Mouse (Mus musculus) forebrain, embryonic 11.5 days (tissue): ENCODE data around the gene Cenpx. TPM values are rescaled to one million over a fixed set of nuclear protein-coding genes. Genes with fewer than 3 reads are reported as not detected.

Source experiments
- ATAC-seq: fragments of 200-750 bp; cut with Nextera tagmentation; replicated peaks from 2 replicates; pipeline ENCODE4 v1.8.0; 2017; ENCODE audit warnings: moderate TSS enrichment; ENCODE audit not compliant: low FRiP score
- DNase-seq: peaks from one replicate; pipeline ENCODE4 v3.0.0-alpha.2; 2017; ENCODE audit warnings: low spot score
- H3K27ac ChIP-seq: fragments of 300-500 bp; sonication (generic); 2 replicates; pipeline ENCODE4 v1.5.1; 2014; ENCODE audit warnings: low read depth, low read length
- H3K27me3 ChIP-seq: fragments of 300-500 bp; sonication (generic); 2 replicates; pipeline ENCODE4 v1.6.1; 2014; ENCODE audit warnings: mild to moderate bottlenecking, low read length, mixed read lengths; ENCODE audit not compliant: control insufficient read depth, insufficient read depth
- H3K36me3 ChIP-seq: fragments of 300-500 bp; sonication (generic); 2 replicates; pipeline ENCODE4 v1.6.1; 2014; ENCODE audit warnings: mild to moderate bottlenecking, low read length, moderate library complexity, mixed read lengths; ENCODE audit not compliant: control insufficient read depth, insufficient read depth
- H3K4me1 ChIP-seq: fragments of 300-500 bp; sonication (generic); replicated peaks from 2 replicates; pipeline ENCODE4 v1.6.1; 2014; ENCODE audit warnings: low read length, mixed read lengths; ENCODE audit not compliant: control insufficient read depth, insufficient read depth
- H3K4me2 ChIP-seq: fragments of 300-500 bp; sonication (generic); 2 replicates; pipeline ENCODE4 v1.6.1; 2014; ENCODE audit warnings: low read depth, mild to moderate bottlenecking, low read length, moderate library complexity, mixed read lengths; ENCODE audit not compliant: severe bottlenecking
- H3K4me3 ChIP-seq: fragments of 300-500 bp; sonication (generic); 2 replicates; pipeline ENCODE4 v1.5.1; 2014; ENCODE audit warnings: low read depth, low read length
- H3K9ac ChIP-seq: fragments of 300-500 bp; sonication (generic); 2 replicates; pipeline ENCODE4 v1.6.1; 2014; ENCODE audit warnings: low read length
- H3K9me3 ChIP-seq: fragments of 300-500 bp; sonication (generic); 2 replicates; pipeline ENCODE4 v1.6.1; 2016; ENCODE audit warnings: low read length, mixed read lengths; ENCODE audit not compliant: control insufficient read depth
- WGBS: fragments of 180-500 bp; shearing (Covaris S2); extraction: QIAGEN DNeasy Blood & Tissue Kit; methylation state at CpG from one replicate; pipeline ENCODE4 v1.1.7; 2014; 5-methylcytosine and 5-hydroxymethylcytosine counted together
- polyA plus RNA-seq: library from polyadenylated mRNA; unstranded; fragments of >200 nt; fragmentation: Nextera tagmentation; extraction: Ambion mirVana; gene quantifications from 2 replicates; pipeline ENCODE4 v1.2.1, GENCODE M21; 2014

The Cenpx gene
- polyA plus RNA-seq, 1 experiment from 2014 or later, result 121 TPM

DNA sequence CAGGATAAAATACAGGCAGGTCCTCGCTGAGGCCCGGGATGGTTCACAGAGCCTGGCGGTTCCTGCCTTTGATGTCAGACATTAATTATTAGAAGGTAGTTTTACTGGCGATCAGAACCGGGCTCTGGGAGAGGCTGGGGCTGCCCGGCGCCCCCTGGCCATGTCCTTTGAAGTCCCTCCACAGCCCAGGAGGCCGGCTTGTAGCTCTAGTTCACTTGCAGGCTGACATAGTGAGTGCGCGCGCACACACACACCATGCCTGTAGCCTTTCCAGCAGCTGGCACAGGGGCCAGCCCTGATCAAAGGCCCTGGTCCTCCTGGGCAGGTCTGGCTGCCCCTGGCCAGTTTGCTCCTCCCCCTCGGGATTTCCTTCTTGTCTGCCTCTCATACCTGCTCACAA, 17.9 kb downstream of the Cenpx start:
- no peaks in the 10 kb centered on the region for H3K9me3 ChIP-seq
- no peaks in the 10 kb centered on the region for H3K27me3 ChIP-seq
- DNase-seq (peak; percentile 72), ATAC-seq (peak; percentile 64)
- no peaks in the 10 kb centered on the region; the same call in 1 of the 2 replicates for H3K36me3 ChIP-seq
- peak overlapping the region; percentile 26 for H3K27ac ChIP-seq
- peaks cover 5% of the 10 kb centered on the region; the same call in 1 of the 2 replicates for H3K4me1 ChIP-seq
- no peak overlapping the region; the same call in 1 of the 2 replicates for H3K9ac ChIP-seq
- H3K4me2 ChIP-seq, result no peak overlapping the region
- no peak overlapping the region for H3K4me3 ChIP-seq
- 72% methylated on average over 12 of the region's 12 CpGs for WGBS

DNA sequence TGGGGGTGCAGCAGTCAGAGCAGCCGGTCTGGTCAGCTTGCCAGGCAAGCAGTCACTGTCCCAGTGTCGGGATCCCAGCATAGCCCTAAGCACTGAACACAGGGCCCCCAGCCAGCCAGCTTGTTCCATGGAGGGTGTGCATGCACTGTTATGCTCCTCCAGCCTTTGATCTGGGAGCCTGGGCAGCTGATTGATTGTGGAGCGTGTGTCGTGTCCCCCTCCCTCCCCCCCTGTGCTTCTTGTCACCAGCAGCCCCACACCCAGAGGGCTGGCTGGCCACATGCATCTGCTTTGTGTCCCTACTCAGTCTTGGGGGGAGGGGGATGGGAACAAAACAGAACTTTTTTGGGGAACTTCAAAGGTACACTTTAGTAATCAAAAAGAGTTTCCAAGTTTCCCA, 18.4 kb downstream of the Cenpx start:
- peak overlapping the region; percentile 26; the same call in 1 of the 2 replicates for H3K27ac ChIP-seq
- H3K9ac ChIP-seq, result peak overlapping the region; percentile 8; the same call in 1 of the 2 replicates
- no peak overlapping the region for H3K4me3 ChIP-seq
- peak; percentile 60 for ATAC-seq
- H3K4me1 ChIP-seq, result peaks cover 5% of the 10 kb centered on the region; the same call in 1 of the 2 replicates
- H3K4me2 ChIP-seq, result 0 out of 2 replicates have a peak overlapping the region, but pooled peaks have one; percentile 15
- 38% methylated on average over 4 of the region's 4 CpGs for WGBS
- no peaks in the 10 kb centered on the region; the same call in 1 of the 2 replicates for H3K36me3 ChIP-seq
- H3K9me3 ChIP-seq, result no peaks in the 10 kb centered on the region
- no peaks in the 10 kb centered on the region for H3K27me3 ChIP-seq
- DNase-seq, result peak; percentile 66

DNA sequence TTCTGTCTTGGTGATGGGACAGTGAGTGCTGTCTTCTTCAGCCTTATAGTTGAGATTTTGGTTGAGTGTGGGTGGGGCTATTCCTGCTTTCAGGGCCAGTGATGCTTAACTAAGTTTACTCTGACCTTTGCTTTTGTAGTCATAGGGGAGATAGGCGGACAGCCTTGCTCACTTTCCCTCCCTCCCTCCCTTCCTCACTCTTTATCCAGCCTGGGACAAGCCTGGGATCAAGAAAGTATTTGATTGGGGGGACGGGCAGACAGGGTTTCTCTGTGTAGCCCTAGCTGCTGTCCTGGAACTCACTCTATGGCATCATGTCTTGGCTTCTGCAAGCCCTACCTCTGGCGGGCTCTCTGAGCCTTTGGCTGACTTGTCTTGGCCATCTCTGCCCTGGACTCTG, 20.1 kb downstream of the Cenpx start:
- WGBS, result 63% methylated on average over 3 of the region's 3 CpGs
- no peak overlapping the region for H3K4me2 ChIP-seq

DNA sequence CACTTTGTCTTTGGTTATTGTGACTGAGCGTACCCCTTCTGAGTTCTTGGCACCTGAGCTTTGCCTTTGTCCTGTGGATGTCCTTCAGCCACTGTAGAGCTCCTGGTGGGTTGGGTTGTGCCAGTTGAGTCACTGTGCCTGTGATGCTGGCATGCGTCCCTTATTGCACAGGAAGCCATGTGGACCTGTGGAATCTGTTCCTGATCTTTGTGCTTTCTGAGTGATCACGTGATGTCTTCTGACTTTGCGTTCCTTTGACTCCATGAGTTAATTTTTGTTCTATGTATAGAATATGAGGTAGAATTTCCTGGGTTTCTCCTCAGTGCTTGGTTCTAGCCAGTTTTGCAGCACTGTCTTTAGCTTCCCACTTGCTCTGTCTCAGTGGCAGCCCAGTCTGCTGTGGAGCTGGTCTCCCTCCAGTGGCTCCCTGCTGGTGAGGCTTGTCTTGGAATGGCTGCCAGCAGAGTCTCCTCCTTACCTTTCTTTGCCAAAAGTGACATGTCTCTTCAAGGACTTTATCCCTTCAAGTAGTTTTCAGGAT, 21.0 kb downstream of the Cenpx start:
- Histone ChIP-seq H3K27ac (no peak overlapping the region), H3K27me3 (no peaks in the 10 kb centered on the region), H3K9ac (no peak overlapping the region), H3K9me3 (no peaks in the 10 kb centered on the region), H3K4me2 (no peak overlapping the region), H3K4me1 (peaks cover 5% of the 10 kb centered on the region; the same call in 1 of the 2 replicates), H3K36me3 (no peaks in the 10 kb centered on the region; the same call in 1 of the 2 replicates), H3K4me3 (no peak overlapping the region)
- no peak for ATAC-seq
- 91% methylated on average over 4 of the region's 4 CpGs for WGBS
- no peak for DNase-seq

More for the DNA sequence above, 20.1 kb downstream of the Cenpx start:
- Histone ChIP-seq H3K36me3 (no peaks in the 10 kb centered on the region; the same call in 1 of the 2 replicates), H3K27me3 (no peaks in the 10 kb centered on the region), H3K9me3 (no peaks in the 10 kb centered on the region), H3K9ac (no peak overlapping the region), H3K4me3 (no peak overlapping the region), H3K4me1 (peaks cover 5% of the 10 kb centered on the region; the same call in 1 of the 2 replicates), H3K27ac (no peak overlapping the region)
- DNase-seq, result no peak
- no peak for ATAC-seq

DNA sequence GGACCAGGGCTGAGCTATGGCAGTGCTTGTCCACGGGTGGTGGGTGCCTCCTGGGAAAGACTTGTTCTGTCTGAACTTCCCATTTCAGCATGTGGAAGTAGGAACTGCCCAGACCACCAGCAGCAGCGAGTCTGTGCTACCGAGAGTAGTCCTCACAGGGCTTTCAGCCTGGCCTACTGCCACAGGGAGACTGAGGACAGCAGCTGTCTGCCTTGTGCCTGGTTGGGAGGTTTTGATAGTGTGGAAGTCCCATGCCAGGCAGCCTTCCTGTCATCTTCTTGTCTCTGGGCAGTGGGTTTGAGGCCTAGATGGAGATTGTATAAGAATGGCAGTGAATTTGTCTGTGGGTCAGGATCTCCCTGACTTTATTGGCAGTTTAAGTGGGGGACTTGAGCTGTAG, 24.2 kb downstream of the Cenpx start:
- Histone ChIP-seq H3K9me3 (no peaks in the 10 kb centered on the region), H3K4me3 (no peak overlapping the region), H3K4me2 (no peak overlapping the region), H3K27ac (no peak overlapping the region), H3K9ac (no peak overlapping the region), H3K36me3 (no peaks in the 10 kb centered on the region; the same call in 1 of the 2 replicates), H3K27me3 (no peaks in the 10 kb centered on the region), H3K4me1 (0 out of 2 replicates have a peak, but pooled peaks cover 2% of the 10 kb centered on the region)
- 85% methylated on average over 3 of the region's 3 CpGs for WGBS
- no peak for DNase-seq
- no peak for ATAC-seq

DNA sequence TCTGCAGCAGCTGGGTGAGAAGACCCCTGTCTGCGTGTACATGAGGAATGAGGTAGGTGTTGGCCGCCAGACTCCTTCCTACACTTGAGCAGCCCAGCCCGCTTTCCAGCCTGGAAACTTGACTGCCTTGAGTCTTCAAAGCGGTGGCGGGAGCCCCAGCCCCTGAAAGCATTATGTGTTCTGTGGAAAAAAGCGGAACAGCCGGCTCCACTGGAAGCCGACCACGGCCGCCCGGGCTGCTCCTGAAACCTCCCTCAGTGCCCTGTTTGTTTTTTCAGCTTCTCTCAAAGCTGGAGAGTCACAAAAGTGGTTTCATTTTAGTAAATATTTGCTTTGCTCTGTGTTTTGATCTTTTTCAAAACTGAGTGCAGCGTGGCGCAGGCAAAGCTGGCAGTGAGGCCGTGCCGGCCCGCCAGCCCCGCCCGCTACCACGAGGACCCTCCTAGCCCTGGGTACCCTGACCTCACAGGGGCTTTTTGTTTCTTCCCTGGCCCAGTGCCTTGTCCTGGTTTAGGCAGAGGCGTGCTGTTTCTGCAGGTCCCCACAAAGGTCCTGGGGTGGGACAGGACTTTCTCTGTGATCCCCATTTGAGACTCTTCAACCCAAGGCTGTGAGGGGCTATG, 26.8 kb downstream of the Cenpx start:
- H3K4me1 ChIP-seq, result 0 out of 2 replicates have a peak, but pooled peaks cover 2% of the 10 kb centered on the region
- H3K27me3 ChIP-seq, result no peaks in the 10 kb centered on the region
- ATAC-seq (no peak), DNase-seq (no peak)
- H3K36me3 ChIP-seq, result no peaks in the 10 kb centered on the region; the same call in 1 of the 2 replicates
- H3K9me3 ChIP-seq, result no peaks in the 10 kb centered on the region
- 87% methylated on average over 20 of the region's 20 CpGs for WGBS
- H3K9ac ChIP-seq, result no peak overlapping the region
- no peak overlapping the region for H3K4me2 ChIP-seq
- H3K27ac ChIP-seq, result no peak overlapping the region
- no peak overlapping the region for H3K4me3 ChIP-seq

DNA sequence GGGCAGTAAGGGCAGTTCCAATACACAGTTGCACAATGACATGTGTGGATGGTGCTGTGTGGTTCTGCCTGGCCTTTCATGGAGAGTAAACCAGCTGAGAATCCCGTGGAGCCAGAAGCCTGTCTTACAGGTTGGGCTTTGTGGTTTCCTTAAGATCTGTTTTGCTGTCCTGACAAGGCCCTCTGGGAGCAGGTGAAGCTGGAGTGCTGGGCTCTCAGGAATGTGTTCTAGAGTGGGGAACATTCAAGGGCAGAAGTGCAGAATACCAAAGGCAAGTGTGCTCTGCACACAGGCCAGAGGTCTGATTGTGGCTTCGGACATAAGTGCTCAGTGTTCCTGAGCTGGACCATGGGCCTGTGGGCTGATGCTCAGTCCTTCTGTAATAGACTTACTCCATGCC, 28.9 kb downstream of the Cenpx start:
- WGBS, result 89% methylated on average over 2 of the region's 2 CpGs
- Histone ChIP-seq H3K4me1 (0 out of 2 replicates have a peak, but pooled peaks cover 2% of the 10 kb centered on the region), H3K27ac (no peak overlapping the region), H3K4me2 (no peak overlapping the region), H3K36me3 (peaks cover 3% of the 10 kb centered on the region; the same call in 1 of the 2 replicates), H3K9ac (no peak overlapping the region), H3K27me3 (no peaks in the 10 kb centered on the region), H3K4me3 (no peak overlapping the region), H3K9me3 (no peaks in the 10 kb centered on the region)
- DNase-seq, result no peak
- ATAC-seq, result no peak

DNA sequence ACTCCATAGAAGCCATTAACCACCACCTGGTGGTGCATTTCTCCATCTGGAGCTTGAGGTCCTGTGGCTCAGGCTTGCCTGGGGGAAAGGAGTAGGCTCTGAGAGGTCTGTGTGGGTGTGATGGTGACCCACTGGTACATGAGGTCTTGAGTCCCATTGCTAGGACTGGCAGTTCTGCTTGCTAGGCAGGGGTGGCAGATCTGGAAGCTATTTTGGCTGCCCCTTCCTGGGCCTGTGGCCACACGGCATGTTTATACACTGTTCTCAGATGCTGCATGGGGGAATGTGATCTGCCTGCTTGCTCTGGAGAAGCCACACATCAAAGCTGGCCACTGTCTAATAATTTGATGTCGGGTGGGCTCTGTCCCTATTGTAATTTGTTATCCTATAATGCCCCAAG, 29.5 kb downstream of the Cenpx start:
- Histone ChIP-seq H3K9ac (no peak overlapping the region), H3K27ac (no peak overlapping the region), H3K36me3 (peaks cover 3% of the 10 kb centered on the region; the same call in 1 of the 2 replicates), H3K4me2 (no peak overlapping the region), H3K27me3 (no peaks in the 10 kb centered on the region), H3K4me1 (0 out of 2 replicates have a peak, but pooled peaks cover 2% of the 10 kb centered on the region), H3K4me3 (no peak overlapping the region), H3K9me3 (no peaks in the 10 kb centered on the region)
- 78% methylated on average over 2 of the region's 2 CpGs for WGBS
- DNase-seq (no peak), ATAC-seq (no peak)
